Mouse (Mus musculus): ENCODE results near the gene Pik3c2g.

Gene Pik3c2g

DNA sequence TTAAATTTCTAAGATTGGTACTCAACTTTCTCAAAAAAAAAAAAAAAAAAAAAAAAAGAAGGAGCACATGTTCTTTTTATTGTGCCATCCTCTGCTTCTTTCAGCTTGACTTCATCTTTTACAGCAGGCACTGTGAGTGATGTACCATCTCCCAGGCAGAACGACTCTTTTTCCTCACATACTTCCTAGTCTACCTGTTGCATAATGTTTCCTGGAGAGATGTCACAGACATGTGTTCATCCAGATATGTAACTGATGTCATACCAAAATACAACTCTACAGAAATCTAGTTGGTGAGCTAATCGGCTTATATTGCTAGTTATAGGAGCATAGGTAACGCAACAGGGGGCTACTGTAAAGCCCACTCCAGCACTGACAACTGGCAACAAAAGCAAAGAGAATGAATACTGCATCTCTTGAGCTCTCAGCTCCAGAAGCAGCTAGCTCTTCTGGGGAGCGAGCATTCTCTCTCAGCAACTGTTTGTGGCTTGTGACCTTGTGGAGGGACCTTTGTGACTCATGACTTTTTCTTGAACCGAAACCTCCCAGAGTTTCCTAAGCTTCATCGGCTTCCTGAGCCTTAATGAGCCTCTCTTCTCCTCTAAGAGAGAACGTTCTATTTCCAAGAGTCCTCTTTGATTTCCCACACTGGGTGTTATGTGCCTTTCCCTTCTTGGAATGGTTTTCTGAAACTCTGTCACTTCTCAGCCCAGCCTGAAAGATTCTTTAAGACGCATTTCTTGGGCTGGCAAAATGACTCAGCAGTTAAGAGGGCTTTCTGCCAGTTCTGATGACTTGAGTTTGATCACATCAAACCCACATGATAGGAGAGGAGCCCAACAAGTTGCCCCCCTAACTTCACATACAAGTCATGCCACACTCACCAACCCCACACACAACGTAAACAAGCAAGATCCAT lies 148.9 kb downstream of the Pik3c2g start:
- in situ Hi-C loops (cut with MboI) = no loop called here

DNA sequence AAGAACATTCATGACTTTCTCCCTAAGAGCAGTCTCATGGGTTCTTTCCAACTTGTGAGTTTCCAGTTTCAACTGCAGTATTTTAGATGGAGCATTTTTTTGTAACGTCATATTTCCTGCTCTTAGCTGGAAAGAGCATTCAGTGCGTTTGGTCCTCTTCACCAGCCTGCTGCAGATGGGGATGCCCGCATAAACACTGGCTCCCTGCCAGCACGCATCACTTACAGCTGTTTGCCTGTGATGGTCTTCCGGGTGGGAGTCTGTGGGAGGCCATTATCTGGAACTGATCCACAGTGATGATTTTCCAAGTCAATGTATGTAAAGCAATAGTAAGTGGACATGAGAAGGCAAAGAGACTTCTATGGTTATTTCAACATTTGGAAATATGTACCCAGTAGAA lies 151.3 kb downstream of the Pik3c2g start:
- in situ Hi-C loops (cut with MboI) = no loop called here

DNA sequence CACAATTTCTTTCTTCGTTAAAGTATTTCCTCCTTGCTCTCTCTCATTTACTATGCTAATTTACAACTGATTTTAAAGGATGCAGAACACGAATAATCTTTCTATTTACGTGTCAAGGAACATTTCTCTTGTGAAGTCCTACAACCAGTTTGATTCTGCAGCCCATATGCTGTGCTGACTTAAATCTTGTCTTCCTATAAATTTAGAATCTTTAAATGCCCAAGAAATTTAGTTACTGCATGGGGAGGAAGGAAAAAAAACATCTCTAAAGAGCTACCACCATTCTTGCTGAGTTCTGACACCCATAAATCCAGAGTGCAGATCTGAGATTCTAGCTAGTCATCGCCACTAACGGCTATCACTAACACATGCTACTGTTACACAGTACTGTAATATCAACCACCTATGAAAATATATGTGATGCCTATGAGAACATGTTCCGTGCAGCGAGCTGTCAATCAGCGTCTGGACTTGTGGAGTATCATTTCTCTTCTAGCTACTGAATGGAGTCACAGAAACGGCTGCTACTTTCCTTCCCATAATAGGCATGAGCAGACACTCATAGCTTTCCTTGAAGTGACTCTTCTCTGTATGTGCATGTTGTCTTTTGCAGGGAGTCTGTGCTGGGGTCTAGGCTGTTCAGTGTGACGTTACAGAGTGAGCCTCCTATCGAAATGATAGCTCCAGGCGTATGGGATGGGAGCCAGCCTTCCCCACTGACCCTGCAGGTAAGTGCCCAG lies 155.8 kb downstream of the Pik3c2g start:
- in situ Hi-C loops (cut with MboI) = no loop called here

DNA sequence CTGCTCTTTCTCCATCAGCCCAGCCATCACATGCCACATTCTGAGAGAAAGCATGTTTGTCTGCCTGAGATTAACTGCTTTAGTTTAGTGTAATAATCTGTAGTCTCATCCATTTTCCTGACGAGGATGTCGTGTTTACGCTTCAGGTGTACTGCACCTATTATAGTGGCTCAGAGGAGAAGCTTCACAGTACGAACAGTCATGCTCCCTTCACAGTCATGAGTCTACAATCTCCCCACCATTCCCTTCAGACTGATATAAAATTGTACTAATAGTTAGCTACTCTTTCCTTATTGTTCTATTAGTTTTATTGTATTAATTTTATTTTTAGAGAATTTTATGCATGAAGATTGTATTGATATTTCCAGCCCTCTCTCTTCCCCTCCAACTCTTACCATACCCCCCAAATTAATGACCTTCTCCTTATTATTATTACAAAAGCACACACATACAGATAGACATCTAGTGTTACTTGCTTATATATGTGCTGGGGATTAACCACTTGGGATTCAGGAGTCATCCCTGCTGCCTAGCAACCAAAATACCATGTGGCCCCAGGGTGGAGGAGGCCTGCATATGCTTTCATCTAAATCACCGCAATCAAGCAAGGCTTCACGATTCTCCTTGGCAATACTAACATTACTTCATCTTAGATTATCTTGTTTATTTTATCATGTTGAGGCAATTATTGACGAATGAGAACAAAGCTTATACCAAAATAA lies 159.9 kb downstream of the Pik3c2g start:
- in situ Hi-C loops (cut with MboI) = no loop called here

DNA sequence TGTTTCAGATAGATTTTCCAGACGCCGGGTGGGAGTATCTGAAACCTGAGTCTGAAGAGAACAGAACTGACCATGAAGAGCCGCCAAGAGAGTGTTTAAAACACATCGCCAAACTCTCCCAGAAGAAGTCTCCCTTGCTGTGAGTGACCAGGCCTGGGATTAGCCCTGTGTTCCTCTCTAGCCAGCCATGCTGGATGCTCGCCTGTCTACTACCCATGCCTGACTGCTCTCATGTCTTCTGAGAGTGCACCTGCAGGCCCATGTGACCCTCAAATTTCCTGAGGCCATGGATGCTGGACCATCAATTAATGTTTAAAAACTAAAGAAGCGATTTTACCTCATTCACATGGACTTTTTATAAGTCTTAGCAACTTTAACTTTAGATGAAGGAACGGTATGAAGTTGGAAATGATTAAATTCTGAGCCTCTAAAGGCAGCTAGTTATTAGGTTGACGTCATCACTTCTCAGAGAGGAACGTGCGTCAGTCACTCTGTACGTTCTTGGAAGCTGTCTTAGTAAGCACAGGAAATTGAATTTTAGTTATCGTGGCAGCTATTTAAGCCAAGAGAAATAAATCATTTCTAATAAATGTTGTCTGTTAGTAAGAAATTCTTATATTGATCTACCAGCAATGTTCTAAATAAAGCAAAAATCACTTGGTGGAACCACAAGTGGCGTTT lies 161.2 kb downstream of the Pik3c2g start:
- in situ Hi-C loops (cut with MboI) = no loop called here

DNA sequence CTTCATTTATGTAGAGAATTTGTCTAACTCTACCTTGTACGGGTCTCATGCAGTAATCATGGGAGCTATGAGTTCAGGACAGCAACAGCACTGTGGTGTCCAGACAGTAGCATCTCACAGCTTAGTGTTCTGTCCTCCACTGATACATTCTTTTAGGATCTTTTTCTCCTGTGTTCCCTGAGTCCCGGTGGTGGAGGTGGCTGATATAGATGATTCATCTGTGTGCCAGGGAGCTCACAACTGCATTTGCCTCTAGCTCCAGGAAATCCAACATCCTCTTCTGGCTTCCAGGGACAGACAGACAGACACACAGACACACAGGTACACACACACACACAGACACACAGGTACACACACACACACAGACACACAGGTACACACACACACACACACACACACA lies 163.6 kb downstream of the Pik3c2g start:
- in situ Hi-C loops (cut with MboI) = no loop called here

DNA sequence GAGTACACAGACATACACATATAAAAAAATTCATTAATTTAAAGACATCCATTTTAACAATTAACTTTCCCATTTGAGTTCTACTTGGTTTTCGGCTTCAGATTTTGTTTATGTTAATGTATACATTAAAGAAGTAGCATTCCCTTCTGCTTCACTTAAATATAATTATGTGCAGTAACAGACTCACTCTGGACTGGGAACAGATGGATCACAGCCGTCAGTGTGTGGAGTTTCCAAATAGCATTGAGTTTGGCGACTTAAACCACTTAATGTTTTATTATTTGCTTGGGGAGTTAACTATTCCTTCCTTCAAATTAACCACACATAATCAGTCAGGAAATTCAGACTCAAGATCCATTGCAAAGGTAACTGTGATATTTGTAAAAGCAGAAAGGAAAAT lies 164.0 kb downstream of the Pik3c2g start:
- in situ Hi-C loops (cut with MboI) = no loop called here

DNA sequence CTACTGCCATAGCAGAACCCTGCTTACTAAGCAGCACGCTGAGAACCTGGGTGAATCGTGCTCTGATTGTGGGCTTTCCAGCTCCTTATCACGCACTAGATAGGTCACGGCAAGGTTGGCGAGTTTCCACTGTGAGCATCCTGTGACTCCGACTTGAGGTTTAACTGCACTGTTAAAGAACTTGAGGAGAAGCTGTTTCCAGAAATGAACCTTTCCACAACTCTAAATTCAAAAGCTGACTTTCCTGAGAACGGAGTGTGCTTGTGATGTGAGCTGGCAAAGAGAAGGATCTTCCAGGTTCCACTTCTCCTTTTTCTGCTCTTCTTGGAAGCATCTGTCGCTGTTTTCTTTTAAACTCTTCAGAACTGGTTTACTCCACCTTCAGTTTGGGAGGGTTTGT lies 170.9 kb downstream of the Pik3c2g start:
- in situ Hi-C loops (cut with MboI) = no loop called here

DNA sequence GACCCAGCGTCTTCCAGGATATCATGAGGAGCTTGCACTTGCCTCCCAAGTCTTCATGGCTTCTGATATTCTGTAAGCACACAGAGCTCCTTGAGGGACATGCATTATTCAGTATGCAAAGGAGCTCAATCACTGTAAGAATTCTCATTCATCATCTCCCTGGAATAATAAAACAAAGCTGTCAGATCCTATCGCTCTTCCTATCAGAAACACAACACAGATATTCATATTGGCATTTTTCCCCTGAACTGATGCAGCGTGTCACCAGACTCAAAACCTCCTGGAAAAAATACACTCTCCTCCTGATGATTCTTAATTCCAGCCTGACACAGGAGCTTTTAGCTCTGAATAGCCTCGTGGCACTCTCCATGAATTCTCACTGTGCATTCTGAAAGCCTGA lies 174.0 kb downstream of the Pik3c2g start:
- in situ Hi-C loops (cut with MboI) = no loop called here

DNA sequence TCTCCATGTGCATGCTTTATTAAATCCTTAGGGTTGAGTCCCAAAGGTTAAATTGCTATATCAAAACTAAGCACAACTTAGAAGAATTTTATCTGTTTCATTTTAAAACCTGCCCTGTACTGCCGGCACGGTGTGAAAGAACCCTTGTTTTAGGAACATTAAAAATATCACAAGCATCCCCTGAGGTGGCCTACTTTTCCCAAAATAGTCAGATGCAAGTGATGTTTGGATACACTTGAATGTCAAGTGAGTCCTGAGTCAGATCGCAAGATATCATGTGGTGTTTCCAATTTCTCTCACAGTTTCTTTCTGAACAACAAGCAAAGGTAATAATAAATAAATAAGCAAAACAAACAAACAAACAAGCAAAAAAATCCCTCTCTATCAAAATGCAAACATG lies 177.4 kb downstream of the Pik3c2g start:
- in situ Hi-C loops (cut with MboI) = no loop called here

DNA sequence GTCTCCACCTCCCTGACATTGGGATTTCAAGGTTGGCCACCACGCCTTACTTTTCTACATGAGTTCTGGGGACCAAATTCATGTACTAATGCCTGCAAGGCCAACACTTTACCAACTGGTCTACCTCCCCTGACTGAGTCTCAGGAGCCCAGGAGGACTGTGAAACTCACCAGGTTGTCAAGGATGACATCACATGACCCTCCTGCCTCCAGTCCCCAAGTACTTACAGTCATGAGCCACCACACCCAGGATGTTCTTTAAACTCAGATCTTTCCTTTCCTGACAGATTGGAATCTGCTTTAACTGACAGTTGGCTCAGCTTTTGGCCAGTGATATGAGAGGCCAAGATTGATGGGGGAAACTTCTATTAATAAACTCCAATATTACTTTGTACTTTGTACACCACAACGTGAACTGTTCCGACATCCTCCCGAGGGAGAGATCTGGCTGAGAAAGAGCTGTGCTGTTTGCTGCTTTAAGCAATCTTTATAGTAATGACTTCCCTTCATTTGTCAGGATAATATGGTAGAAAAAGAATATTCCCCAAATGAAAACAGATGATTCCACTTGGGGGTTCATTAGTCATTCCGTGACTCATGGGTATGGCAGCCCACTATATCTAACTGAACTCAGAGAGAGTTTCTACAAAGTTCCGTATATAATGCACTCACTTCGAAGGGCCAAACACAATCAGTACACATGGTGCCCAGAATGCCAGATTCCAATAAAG lies 182.9 kb downstream of the Pik3c2g start:
- in situ Hi-C loops (cut with MboI) = no loop called here

DNA sequence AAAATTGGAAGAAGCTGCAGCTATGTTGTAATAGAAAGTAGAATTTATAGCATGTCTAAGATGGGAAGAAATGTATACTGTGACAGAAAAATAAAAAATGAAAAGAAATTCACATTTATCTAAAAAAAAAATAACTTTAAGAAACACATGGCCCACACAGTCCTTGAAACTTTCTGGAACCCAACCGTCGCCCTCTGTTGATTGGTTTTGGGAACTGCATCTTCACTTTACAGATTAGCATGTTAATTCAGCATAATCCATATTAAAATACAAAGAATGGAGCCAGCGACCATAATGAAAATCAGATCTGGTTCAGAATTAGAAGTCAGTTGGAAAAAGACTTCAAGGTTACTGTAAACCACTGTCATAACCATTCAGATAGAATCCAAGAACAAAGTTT lies 183.5 kb downstream of the Pik3c2g start:
- in situ Hi-C loops (cut with MboI) = no loop called here

DNA sequence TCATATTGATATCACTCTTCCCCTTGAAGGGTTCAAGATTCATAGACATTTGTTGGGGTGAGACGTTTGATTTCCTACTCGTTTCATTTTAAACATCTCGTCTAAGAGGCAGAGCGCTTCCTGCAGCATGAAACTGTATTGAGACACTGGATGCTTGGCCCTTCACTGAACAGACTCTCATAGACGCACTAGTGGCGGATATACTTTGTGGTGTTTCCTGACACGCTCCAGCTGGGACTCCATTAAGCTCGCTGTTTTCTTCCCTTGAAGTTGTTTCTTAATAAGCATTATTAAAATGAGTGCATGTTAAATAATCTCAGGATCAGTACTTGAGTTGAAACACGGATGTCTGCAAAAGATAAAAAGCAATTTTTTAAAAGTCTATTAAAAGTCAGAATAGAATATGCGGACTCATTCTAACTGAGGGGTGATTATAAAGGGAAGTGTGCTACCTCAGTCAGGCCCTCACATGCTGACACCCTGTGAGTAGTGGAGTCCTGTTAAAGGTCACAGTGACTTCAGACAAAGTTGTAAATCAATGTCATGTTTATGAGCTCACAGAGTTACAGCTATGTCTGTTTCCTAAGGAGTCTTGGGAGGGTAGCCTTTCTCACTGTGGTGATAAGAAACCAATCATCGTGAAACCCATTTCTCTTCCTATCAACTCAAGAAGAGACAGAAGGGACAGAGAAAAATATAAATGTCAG lies 190.7 kb downstream of the Pik3c2g start:
- in situ Hi-C loops (cut with MboI) = no loop called here

DNA sequence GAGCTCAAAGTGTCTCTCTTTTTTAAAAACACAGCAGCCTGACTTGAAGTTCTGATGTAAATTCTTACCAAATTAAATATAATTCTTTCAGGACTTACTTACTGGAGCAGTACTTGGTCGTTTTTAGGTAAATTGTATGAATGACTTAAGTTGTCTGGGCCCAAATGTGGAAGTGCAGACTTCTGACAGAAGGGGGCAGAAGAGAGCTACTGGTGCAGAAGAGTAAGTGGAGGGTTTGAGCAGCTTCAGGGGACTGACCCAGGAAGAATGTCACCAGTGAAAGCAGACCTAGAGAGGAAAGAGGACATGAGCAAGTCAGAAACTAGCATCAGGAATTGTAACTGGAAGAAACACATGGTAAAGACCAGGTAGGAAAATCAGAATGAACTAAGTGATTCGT lies 193.0 kb downstream of the Pik3c2g start:
- in situ Hi-C loops (cut with MboI) = no loop called here

DNA sequence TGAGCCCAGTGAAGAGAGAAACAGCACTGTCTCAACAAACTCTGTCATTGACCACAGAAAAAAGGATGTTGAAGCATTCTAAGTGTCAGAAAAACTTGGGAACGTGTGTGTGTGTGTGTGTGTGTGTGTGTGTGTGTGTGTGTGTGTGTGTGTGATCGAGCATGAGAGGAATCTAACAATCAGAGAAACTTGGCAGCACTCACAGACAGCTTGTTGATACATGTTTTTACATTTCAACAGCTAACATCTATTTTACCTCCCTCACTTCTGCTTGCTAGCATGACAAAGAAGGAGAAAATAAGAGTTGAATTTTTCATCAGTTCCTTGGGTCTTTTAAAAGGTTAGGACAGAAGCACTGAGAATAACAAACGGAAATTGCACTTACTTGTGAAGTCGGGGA lies 202.5 kb downstream of the Pik3c2g start:
- in situ Hi-C loops (cut with MboI) = no loop called here

DNA sequence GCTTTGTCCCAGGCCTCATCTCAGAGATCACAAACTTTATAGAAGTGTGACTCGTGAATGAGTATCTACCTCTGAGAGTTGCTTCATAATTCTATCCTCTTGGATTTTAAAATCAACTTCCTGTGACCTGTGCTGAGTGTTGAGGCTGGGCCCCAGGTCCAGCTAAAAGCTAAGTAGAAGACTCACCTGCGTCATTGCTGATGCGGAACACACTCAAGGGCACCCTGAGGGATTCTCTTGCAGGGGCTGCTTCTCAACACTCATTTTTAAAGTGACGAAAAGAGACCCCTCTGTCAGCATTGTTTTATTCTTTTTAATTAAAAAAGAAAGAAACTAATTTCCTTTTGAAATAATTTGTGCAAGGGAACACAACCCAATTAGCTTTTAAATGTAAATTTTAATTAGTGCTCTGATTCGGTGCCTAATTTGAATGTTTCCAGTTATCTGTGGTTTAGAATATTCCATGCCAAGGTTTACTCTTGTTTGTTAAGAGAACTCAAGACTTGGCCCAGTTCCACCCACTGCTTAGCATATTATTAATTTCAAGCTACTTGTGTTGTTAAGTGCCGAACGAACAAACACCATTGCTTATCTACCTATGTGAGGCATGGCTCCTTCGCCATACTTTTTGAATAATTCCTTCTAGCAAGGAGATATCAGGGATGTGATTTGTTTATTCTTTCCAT lies 212.7 kb downstream of the Pik3c2g start:
- in situ Hi-C loops (cut with MboI) = no loop called here

DNA sequence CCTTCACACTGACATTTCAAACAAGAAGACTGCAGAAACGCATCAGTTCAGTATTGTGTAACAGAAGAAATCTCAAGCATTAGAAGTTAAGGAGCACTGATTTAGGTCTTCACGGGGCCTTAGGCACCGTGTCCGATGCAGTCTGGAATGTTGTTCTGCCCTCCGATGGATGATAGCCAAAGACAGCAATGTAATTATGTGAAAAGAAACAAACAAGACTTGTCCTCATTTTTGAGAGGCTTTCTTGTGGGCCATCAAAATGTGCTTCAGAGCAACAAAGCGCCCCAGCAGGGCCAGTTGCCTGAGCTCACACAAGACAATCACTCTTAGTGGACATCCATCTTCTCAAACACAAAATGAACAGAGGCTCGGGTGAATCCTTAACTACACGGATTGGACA lies 234.9 kb downstream of the Pik3c2g start:
- in situ Hi-C loops (cut with MboI) = no loop called here

DNA sequence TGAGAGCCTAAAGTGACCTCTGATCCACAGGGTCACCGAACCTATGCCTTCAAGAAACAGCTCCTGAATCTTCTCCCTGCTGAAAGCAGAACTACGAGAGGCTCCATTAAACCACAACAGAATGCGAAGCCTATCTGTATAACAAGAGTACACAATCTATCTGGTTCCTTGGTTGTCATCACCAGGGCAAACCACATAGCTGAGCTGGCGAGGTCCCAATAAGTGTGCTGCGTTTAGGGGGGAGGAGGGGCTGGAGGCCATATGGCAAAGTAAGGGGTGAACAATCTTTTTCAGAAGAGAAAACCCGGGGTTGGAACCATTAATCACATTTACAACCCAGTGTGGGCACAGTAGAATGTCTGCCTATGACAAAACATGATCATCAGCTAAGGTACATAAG lies 251.2 kb downstream of the Pik3c2g start:
- in situ Hi-C loops (cut with MboI) = no loop called here

DNA sequence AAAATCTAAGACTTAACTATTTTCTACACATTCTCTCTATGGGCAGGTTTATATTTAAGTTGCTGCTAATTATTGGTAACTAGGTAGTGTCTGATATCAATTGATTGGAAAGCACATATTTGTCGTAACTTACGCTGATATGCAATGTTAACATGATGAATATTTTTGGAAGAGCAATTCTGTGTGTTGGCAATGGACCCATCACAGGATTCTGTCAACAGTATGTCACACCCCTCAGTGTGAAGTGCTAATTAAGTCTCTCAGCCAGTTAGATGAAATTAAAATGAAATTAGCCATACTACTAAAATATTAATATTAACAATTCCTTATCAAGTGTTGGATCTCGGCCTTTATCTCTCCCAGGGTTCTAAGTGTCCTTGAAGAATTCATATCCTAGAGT lies 251.7 kb downstream of the Pik3c2g start:
- in situ Hi-C loops (cut with MboI) = no loop called here

DNA sequence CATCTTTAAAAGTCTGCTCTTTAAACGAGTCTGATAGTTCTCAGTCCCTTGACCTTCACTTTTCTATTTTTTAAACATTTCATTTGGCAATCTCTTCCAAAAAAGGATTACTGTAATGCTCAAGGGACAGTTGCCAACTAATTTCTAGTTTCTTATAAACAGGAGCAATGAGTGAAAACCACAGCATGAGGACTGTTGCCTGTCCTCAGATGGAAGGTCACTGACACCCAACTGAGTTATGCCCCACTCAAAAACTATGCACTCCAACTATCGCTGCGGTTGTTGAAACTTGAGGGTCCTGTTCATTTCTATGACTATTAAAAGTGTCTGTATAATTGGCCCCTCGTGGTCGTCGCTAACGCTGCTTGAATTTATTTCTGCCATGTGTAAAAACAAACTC lies 252.9 kb downstream of the Pik3c2g start:
- in situ Hi-C loops (cut with MboI) = no loop called here
